9 mouse cellular contexts compared by ENCODE assay signal in the genomic region with DNA sequence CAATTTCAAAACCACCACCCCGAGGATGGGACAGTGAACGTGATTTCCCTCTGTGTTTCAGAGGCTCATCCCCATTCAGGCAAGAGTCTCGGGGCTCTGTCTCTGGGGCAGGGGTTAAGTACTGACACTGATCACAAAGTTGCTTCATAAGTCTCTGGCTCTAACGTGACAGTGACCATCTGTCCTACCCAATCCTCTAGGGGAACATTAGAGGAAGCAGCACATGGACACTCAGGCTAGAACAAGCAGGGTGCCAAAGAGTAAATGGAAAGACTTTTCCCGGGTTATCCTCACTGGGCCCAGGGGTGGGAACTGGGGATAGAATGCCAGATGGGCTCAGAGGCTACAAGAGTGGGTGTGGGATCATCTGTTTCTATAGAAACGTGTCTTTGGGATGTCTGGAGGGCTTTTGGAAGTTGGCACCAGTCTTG.
DNase-seq lines count a peak whose midpoint lies in the region; ATAC-seq lines count a peak whose summit lies in the region.
"Had no signal": no experiment of that assay in that cellular context is flagged by ENCODE, and none has a peak within 500 bp of the region (broad histone marks: within the 10 kb centered on the region; RNA-seq: fewer than 3 reads in every experiment).

No protein-coding gene starts in this region.

- 50% methylated on average over 6 of the region's 6 CpGs for WGBS in embryonic facial prominence, embryonic 11.5 days
- WGBS in embryonic facial prominence, embryonic 10.5 days, result 65% methylated on average over 6 of the region's 6 CpGs

- H3K4me1 ChIP-seq in embryonic facial prominence, embryonic 11.5 days (ENCODE audit: control insufficient read depth, insufficient read depth, low read length), result peaks cover 2% of the 10 kb centered on the region; the same call in 1 of the 2 replicates
- H3K4me1 ChIP-seq in embryonic facial prominence, embryonic 10.5 days, result peaks cover 38% of the 10 kb centered on the region
- H3K4me1 ChIP-seq: heart, embryonic 13.5 days had no signal

- 0 out of 2 replicates have a peak, but pooled peaks have one; percentile 34 for ATAC-seq in embryonic facial prominence, embryonic 11.5 days (replicated peaks; ENCODE audit: insufficient number of reproducible peaks, low FRiP score, low TSS enrichment, low read depth)

- DNase-seq in embryonic facial prominence, embryonic 11.5 days (ENCODE audit: low spot score), result no peak
- DNase-seq in embryonic facial prominence, embryonic 10.5 days (ENCODE audit: low spot score), result no peak
- DNase-seq in testis, postnatal 14 days (ENCODE audit: low spot score), result peak; percentile 10
- DNase-seq in testis, postnatal 10 days (ENCODE audit: low spot score), result no peak
- peak; percentile 47 for DNase-seq in kidney, postnatal 10 days
- no peak for DNase-seq in right cerebral cortex, adult 18-20 months
- no peak for DNase-seq in urinary bladder, postnatal 25 days (ENCODE audit: low spot score)
- no peak for DNase-seq in cerebellum, adult 8-10 months

- H3K9ac ChIP-seq in embryonic facial prominence, embryonic 11.5 days (replicated peaks; ENCODE audit: low read length), result no peak overlapping the region
- H3K9ac ChIP-seq: heart, embryonic 13.5 days had no signal

- no peaks in the 10 kb centered on the region for H3K36me3 ChIP-seq in embryonic facial prominence, embryonic 11.5 days (replicated peaks; ENCODE audit: control insufficient read depth, insufficient read depth, low read depth, low read length)
- H3K36me3 ChIP-seq in embryonic facial prominence, embryonic 10.5 days (replicated peaks), result no peaks in the 10 kb centered on the region
- H3K36me3 ChIP-seq: heart, embryonic 13.5 days had no signal

- H3K4me3 ChIP-seq in embryonic facial prominence, embryonic 11.5 days (ENCODE audit: low read depth, low read length), result no peak overlapping the region
- no peak overlapping the region for H3K4me3 ChIP-seq in embryonic facial prominence, embryonic 10.5 days
- H3K4me3 ChIP-seq: heart, embryonic 13.5 days had no signal

- H3K4me2 ChIP-seq in embryonic facial prominence, embryonic 11.5 days (ENCODE audit: low read depth, low read length), result no peak overlapping the region
- H3K4me2 ChIP-seq: heart, embryonic 13.5 days had no signal

- no peaks in the 10 kb centered on the region for H3K9me3 ChIP-seq in embryonic facial prominence, embryonic 11.5 days (replicated peaks; ENCODE audit: control insufficient read depth, low read length)
- no peaks in the 10 kb centered on the region for H3K9me3 ChIP-seq in embryonic facial prominence, embryonic 10.5 days
- H3K9me3 ChIP-seq: heart, embryonic 13.5 days had no signal

- no peak overlapping the region for H3K27ac ChIP-seq in embryonic facial prominence, embryonic 11.5 days (replicated peaks; ENCODE audit: low read depth, low read length)
- H3K27ac ChIP-seq in embryonic facial prominence, embryonic 10.5 days (replicated peaks), result no peak overlapping the region
- H3K27ac ChIP-seq: heart, embryonic 13.5 days had no signal

- H3K27me3 ChIP-seq in embryonic facial prominence, embryonic 11.5 days (ENCODE audit: control insufficient read depth, insufficient read depth, low read length), result no peaks in the 10 kb centered on the region
- no peaks in the 10 kb centered on the region for H3K27me3 ChIP-seq in embryonic facial prominence, embryonic 10.5 days (replicated peaks; ENCODE audit: low read depth, poor library complexity, severe bottlenecking)
- H3K27me3 ChIP-seq: heart, embryonic 13.5 days had no signal

Comparison
In these comparisons a context has a peak if more than half of its experiments do, and no peak if none do; other contexts are left out.
1. DNase-seq: peak in testis, postnatal 14 days (single experiment) and kidney, postnatal 10 days (single experiment); none in embryonic facial prominence, embryonic 11.5 days (single experiment), embryonic facial prominence, embryonic 10.5 days (single experiment), testis, postnatal 10 days (single experiment), right cerebral cortex, adult 18-20 months (single experiment), urinary bladder, postnatal 25 days (single experiment) and cerebellum, adult 8-10 months (single experiment).